Mouse (Mus musculus) bone marrow macrophage, adult 2 months (primary cell): Measurements from ENCODE around the gene Pf4.

Experiments
- CTCF ChIP-seq: IDR thresholded peaks from 2 replicates; pipeline ENCODE4 v1.5.1; 2012; ENCODE audit warnings: low read depth, mild to moderate bottlenecking, low read length, moderate library complexity
- POLR2A ChIP-seq: IDR thresholded peaks from 2 replicates; pipeline ENCODE4 v1.6.1; 2012; ENCODE audit warnings: mild to moderate bottlenecking, low read depth, low read length, borderline replicate concordance

DNA sequence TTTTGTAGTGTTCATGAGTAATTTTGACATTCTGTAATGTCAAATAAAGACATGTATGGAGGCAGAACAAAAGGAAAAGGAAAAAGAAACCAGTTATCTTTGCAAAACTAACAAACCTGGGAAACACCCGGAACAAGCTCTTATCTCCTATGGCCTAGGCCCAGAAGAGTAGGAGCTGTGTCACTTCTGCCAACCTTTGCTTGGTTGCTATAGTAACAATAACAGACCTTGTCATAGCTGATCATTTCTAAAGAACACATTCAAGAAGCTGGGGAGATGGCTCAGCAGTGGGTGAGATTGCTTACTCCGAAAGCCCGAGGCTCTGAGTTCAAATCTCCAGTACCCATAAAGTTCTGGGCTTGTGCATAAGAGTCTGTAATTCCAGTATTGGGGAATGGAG is 49.6 kb upstream of the Pf4 start:
- TF ChIP-seq POLR2A (no peak), CTCF (no peak)
